Mouse (Mus musculus) c-Kit-positive CD71-positive TER-119-positive erythroid progenitor cells, embryonic 14.5 days (primary cell): Measurements from ENCODE around the gene St3gal3.

ENCODE experiments used
- DNase-seq: peaks from one replicate; pipeline ENCODE4 v3.0.0-alpha.2; 2013; ENCODE audit warnings: low spot score

The St3gal3 gene

GRCm38 (mm10) chr4:118019640-118020039 is 115.1 kb downstream of the St3gal3 start:
- no peak for DNase-seq

GRCm38 (mm10) chr4:118019218-118019617 is 115.5 kb downstream of the St3gal3 start:
- DNase-seq: no peak

DNA sequence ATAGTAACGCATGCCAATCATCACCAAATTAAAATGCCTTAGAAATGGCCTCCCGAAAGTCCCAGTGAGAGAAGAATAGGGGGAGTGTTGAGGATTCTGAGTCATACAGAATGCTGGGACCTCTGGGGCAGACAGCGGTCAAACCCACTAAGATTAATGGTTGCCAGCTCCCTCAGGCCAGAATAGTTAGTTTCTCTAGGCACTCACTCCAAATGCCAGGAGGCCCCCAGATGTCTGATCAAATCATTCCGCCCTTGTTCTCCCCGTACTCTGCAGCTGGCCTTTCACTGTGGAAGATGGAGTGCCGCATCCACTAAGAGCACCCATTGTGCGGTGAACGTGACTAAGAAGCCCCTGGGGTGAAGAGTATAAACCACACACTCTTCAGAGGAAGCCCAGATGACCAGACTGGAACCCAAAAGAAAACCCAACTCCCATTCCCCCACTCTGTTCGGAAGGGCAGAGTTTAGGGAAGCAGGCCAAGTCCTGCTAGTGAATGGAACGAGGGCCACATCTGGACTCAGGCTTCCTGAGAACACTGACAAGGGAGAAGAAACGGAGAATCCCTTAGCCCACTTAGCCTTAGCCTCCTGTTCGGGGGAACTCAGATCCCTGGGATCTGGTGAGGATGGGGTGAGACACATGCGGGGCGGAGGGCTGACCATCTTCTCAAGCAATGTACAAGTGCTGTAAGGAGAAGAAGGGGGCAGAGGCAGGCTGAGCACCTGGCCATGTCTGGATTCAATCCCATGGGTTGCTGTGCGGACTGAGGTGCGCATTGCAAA is 117.5 kb downstream of the St3gal3 start:
- no peak for DNase-seq

- DNase-seq: no peak
These were observed 118.3 kb downstream of the St3gal3 start for GRCm38 (mm10) chr4:118016323-118016911.

- no peak for DNase-seq
These were observed 119.1 kb downstream of the St3gal3 start for GRCm38 (mm10) chr4:118015636-118016035.

GRCm38 (mm10) chr4:118015126-118015525 is 119.6 kb downstream of the St3gal3 start:
- no peak for DNase-seq

GRCm38 (mm10) chr4:118010661-118011173 is 124.0 kb downstream of the St3gal3 start:
- no peak for DNase-seq

GRCm38 (mm10) chr4:118008433-118009033 is 126.2 kb downstream of the St3gal3 start:
- no peak for DNase-seq

DNA sequence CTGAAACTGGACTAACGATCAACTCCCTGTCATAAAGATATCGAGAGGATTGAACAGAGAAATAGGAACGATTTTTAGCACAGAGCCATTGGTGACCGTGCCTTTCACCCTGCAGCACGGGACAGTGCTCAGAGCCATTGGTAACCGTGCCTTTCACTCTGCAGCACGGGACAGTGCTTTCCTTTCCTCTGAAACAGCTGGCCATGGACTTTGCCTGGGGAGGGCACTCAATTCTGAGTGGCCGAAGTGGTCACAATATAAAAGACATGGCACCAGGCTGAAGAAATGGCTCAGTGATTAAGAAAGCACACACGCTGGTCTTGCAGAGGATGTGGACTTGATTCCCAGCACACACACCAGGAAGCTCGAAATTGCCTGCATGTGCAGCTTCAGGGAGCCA is 133.4 kb downstream of the St3gal3 start:
- no peak for DNase-seq

GRCm38 (mm10) chr4:118000605-118001208 is 134.0 kb downstream of the St3gal3 start:
- DNase-seq: no peak

DNA sequence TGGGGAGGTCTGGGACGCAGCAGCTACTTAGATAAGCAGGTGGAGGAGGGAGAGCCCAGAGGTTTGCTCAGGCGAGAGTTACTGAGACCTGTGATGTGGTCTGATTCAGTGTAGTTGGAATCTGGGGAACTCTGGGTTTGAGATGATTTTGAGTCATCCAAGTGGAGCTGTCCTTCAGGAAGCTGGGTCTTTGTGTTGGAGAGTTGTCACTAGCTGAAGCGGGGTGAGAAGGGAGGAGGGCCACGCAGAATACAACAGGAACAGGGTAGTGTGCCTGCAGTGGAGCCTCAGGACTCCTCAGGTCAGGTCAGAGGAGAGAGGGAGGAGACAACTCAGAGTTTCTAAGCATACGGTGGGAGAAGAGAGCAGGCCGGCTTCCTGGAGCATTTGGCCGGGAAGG is 134.8 kb downstream of the St3gal3 start:
- DNase-seq: no peak

GRCm38 (mm10) chr4:117997381-117998269 is 137.1 kb downstream of the St3gal3 start:
- no peak for DNase-seq

- no peak for DNase-seq
These were observed 138.0 kb downstream of the St3gal3 start for GRCm38 (mm10) chr4:117996701-117997100.

DNA sequence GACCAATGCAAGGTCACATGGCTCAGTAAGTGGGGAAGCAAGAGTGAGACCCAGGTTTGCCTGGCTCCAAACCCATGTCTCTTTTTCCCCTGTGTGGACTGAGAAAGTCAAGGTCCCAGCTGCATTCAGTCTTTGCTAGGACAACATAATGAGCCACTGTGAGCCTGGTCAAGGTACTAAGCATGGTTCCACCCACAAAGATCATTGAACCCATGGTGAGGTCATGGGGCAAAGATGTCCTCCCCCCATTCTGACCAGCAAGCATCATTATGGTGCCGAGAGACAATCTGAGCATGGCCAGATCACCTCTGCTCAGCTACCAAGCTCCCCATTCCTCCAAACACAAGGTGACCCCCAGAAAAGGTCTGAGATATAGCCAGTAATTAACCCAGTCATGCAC is 139.3 kb downstream of the St3gal3 start:
- DNase-seq: no peak

GRCm38 (mm10) chr4:117993421-117993820 is 141.3 kb downstream of the St3gal3 start:
- no peak for DNase-seq

DNA sequence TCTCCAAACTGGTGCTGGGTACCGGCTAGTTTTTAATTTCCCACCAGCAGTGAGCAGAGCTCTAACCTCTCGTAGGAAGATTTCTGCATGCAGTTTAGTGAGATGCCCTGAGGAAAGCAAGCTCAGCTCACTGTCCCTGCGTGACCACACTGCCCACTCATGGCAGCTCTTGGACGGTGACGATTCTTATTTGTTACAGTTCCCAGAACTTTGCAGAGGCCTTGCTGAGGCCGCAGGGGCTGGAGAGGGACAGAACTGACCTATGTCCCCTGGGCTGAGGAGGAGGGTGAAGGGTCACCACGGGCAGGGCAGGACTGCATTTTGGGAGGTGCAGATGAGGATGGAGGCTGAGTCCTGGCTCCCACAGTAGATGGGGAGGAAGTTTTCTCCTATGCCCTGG is 141.8 kb downstream of the St3gal3 start:
- DNase-seq: no peak

DNA sequence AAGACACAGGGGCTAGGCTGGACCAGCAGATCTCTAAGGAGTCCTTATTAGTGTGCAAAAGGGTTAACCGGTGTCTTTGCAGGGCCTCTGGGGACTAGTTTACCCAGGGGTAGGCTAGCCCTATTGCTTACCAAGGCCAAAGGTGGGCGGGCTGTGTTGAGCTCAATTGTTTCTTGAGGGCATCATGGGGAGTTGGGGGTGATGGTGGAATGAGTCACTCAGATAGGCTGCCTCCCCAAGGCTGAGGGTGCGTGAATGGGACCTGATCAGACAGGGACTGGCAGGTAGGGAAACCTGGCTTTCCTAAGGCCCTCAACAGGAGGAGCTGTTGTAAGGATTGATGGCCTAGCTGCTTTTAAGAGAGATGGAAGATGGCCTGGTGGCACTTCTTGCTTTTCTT is 142.7 kb downstream of the St3gal3 start:
- DNase-seq: no peak

DNA sequence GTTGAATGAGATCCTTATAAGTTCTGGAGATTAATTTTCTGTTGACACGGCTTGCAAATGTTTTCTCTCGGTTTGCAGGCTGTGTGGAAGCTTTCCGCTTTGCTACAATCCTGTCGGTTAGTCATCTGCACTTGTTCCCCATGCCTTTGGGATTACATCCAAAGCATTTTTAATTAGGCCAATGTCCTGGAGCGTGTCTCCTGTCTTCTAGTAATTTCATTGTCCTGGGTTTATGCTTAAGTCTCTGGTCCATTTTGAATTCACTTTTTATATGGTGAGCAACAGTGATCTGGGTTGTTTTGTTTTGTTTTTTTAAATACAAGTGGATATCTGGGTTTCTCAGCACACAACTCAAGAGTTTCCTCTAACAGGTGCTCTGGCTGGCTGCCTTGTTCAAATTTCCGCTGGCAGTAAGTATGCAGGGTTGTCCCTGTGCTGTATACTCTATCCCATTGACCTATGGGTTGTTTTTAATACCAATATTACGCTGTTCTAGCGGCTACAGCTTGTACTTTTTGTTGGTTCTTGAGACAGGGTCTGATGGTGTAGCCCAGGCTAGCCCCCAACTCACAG is 143.6 kb downstream of the St3gal3 start:
- DNase-seq: no peak

- no peak for DNase-seq
These were observed 144.1 kb downstream of the St3gal3 start for GRCm38 (mm10) chr4:117990571-117990970.

DNA sequence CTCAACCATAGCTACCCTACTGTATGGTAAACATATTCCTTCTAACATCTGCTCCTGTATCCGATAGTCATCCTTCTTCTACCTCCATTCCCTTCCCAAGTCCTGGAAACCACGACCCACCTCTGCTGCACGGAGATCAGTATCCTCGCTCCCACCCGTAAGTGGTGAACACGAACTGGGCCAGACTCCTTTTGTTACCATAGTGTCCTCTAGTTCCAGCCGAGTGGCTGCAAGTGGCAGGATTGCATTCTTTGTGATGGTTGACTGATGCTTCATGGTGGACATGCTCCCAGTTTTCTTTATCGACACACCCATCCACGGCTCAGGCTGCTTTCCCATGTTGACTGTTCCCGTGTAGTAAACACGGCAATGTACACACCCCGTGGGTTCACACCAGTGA is 144.9 kb downstream of the St3gal3 start:
- no peak for DNase-seq

GRCm38 (mm10) chr4:117986766-117987165 is 147.9 kb downstream of the St3gal3 start:
- no peak for DNase-seq
